Mouse (Mus musculus) liver, embryonic 16.5 days (tissue): ENCODE data around the gene Pbrm1. TPM values are rescaled to one million over a fixed set of nuclear protein-coding genes. Genes with fewer than 3 reads are reported as not detected.

Source experiments
- ATAC-seq: fragments of 200-750 bp; cut with Nextera tagmentation; 2 replicates; pipeline ENCODE4 v1.8.0; 2017; ENCODE audit warnings: low read depth, mild to moderate bottlenecking, moderate number of reproducible peaks, moderate library complexity
- H3K27ac ChIP-seq: fragments of 300-500 bp; sonication (generic); 2 replicates; pipeline ENCODE4 v1.5.1; 2014; ENCODE audit warnings: mild to moderate bottlenecking, low read length
- H3K27me3 ChIP-seq: fragments of 300-500 bp; sonication (generic); 2 replicates; pipeline ENCODE4 v1.6.1; 2014; ENCODE audit warnings: low read depth, low read length, mixed read lengths; ENCODE audit not compliant: control insufficient read depth, insufficient read depth
- H3K36me3 ChIP-seq: fragments of 300-500 bp; sonication (generic); 2 replicates; pipeline ENCODE4 v1.6.1; 2014; ENCODE audit warnings: mild to moderate bottlenecking; ENCODE audit not compliant: control insufficient read depth, insufficient read depth
- H3K4me1 ChIP-seq: fragments of 300-500 bp; sonication (generic); 2 replicates; pipeline ENCODE4 v1.6.1; 2014; ENCODE audit warnings: low read depth, low read length, mixed read lengths; ENCODE audit not compliant: control insufficient read depth
- H3K4me2 ChIP-seq: fragments of 300-500 bp; sonication (generic); 2 replicates; pipeline ENCODE4 v1.6.1; 2014; ENCODE audit warnings: low read depth, low read length, mixed read lengths
- H3K4me3 ChIP-seq: fragments of 300-500 bp; sonication (generic); 2 replicates; pipeline ENCODE4 v1.5.1; 2014; ENCODE audit warnings: low read depth, mild to moderate bottlenecking, low read length
- H3K9ac ChIP-seq: fragments of 300-500 bp; sonication (generic); 2 replicates; pipeline ENCODE4 v1.6.1; 2014; ENCODE audit warnings: low read depth, low read length
- H3K9me3 ChIP-seq: fragments of 300-500 bp; sonication (generic); replicated peaks from 2 replicates; pipeline ENCODE4 v1.6.1; 2016; ENCODE audit warnings: low read length; ENCODE audit not compliant: control insufficient read depth
- WGBS: fragments of 180-500 bp; shearing (Covaris S2); extraction: QIAGEN DNeasy Blood & Tissue Kit; methylation state at CpG from one replicate; pipeline ENCODE4 v1.1.7; 2014; ENCODE audit not compliant: insufficient replicate concordance; 5-methylcytosine and 5-hydroxymethylcytosine counted together
- polyA plus RNA-seq: library from polyadenylated mRNA; unstranded; fragments of >200 nt; fragmentation: Nextera tagmentation; extraction: Ambion mirVana; gene quantifications from 2 replicates; pipeline ENCODE4 v1.2.1, GENCODE M21; 2015

Gene Pbrm1
- polyA plus RNA-seq, 1 experiment from 2014 or later, result 52.9 TPM

- H3K27ac ChIP-seq, result no peak overlapping the region; the same call in 1 of the 2 replicates
- no peak overlapping the region for H3K4me2 ChIP-seq
These were observed 12.2 kb upstream of the Pbrm1 start for GRCm38 (mm10) chr14:31006779-31007178.

GRCm38 (mm10) chr14:31011588-31011987, 7.3 kb upstream of the Pbrm1 start:
- Histone ChIP-seq H3K27me3 (no peaks in the 10 kb centered on the region), H3K4me1 (peaks cover 15% of the 10 kb centered on the region), H3K27ac (no peak overlapping the region), H3K9me3 (no peaks in the 10 kb centered on the region), H3K36me3 (peaks cover 46% of the 10 kb centered on the region), H3K9ac (no peak overlapping the region), H3K4me3 (no peak overlapping the region), H3K4me2 (no peak overlapping the region)
- 78% methylated on average over 3 of the region's 3 CpGs for WGBS
- no peak for ATAC-seq

More at GRCm38 (mm10) chr14:31006779-31007178, 12.2 kb upstream of the Pbrm1 start:
- no peaks in the 10 kb centered on the region for H3K27me3 ChIP-seq
- peak; percentile 68 for ATAC-seq
- H3K4me1 ChIP-seq, result peaks cover 15% of the 10 kb centered on the region
- no peak overlapping the region for H3K4me3 ChIP-seq
- no peaks in the 10 kb centered on the region for H3K9me3 ChIP-seq
- no peak overlapping the region for H3K9ac ChIP-seq
- peaks cover 15% of the 10 kb centered on the region for H3K36me3 ChIP-seq
- 48% methylated on average over 5 of the region's 5 CpGs for WGBS

GRCm38 (mm10) chr14:31013928-31014327, 5.0 kb upstream of the Pbrm1 start:
- Histone ChIP-seq H3K4me2 (no peak overlapping the region), H3K27ac (no peak overlapping the region), H3K9me3 (no peaks in the 10 kb centered on the region), H3K9ac (no peak overlapping the region), H3K4me1 (peaks cover 28% of the 10 kb centered on the region), H3K4me3 (no peak overlapping the region), H3K27me3 (no peaks in the 10 kb centered on the region), H3K36me3 (peaks cover 49% of the 10 kb centered on the region)
- WGBS, result 78% methylated on average over 2 of the region's 2 CpGs
- ATAC-seq, result no peak

- H3K4me2 ChIP-seq, result peak overlapping the region; percentile 90
- WGBS, result 26% methylated on average over 1 of the region's 1 CpGs
- H3K27ac ChIP-seq, result peak overlapping the region; percentile 3; the same call in 1 of the 2 replicates
These were observed 2.9 kb upstream of the Pbrm1 start for GRCm38 (mm10) chr14:31016063-31016462.

GRCm38 (mm10) chr14:31017854-31018253, 1.1 kb upstream of the Pbrm1 start:
- peak overlapping the region; percentile 98 for H3K27ac ChIP-seq
- H3K4me3 ChIP-seq, result peak overlapping the region; percentile 67
- peaks cover 41% of the 10 kb centered on the region for H3K4me1 ChIP-seq
- H3K36me3 ChIP-seq, result peaks cover 38% of the 10 kb centered on the region
- no peaks in the 10 kb centered on the region for H3K27me3 ChIP-seq
- WGBS, result 0% methylated on average over 2 of the region's 2 CpGs
- no peak for ATAC-seq
- peak overlapping the region; percentile 90 for H3K4me2 ChIP-seq
- no peaks in the 10 kb centered on the region for H3K9me3 ChIP-seq
- peak overlapping the region; percentile 67 for H3K9ac ChIP-seq

More at GRCm38 (mm10) chr14:31016063-31016462, 2.9 kb upstream of the Pbrm1 start:
- peaks cover 39% of the 10 kb centered on the region for H3K36me3 ChIP-seq
- no peak overlapping the region for H3K4me3 ChIP-seq
- H3K9ac ChIP-seq, result no peak overlapping the region
- no peaks in the 10 kb centered on the region for H3K9me3 ChIP-seq
- H3K4me1 ChIP-seq, result peaks cover 34% of the 10 kb centered on the region
- H3K27me3 ChIP-seq, result no peaks in the 10 kb centered on the region
- ATAC-seq, result no peak

GRCm38 (mm10) chr14:31019331-31020205, 630 bp downstream of the Pbrm1 start:
- WGBS, result 2% methylated on average over 48 of the region's 56 CpGs
- Histone ChIP-seq H3K4me1 (peaks cover 43% of the 10 kb centered on the region), H3K27me3 (no peaks in the 10 kb centered on the region), H3K9me3 (no peaks in the 10 kb centered on the region), H3K36me3 (peaks cover 27% of the 10 kb centered on the region), H3K27ac (peak overlapping the region; percentile 98), H3K4me2 (peak overlapping the region; percentile 80), H3K9ac (peak overlapping the region; percentile 90), H3K4me3 (peak overlapping the region; percentile 67)
- ATAC-seq, result peak; percentile 93

- H3K27ac ChIP-seq, result peak overlapping the region; percentile 42
- H3K9me3 ChIP-seq, result no peaks in the 10 kb centered on the region
- no peak overlapping the region for H3K4me2 ChIP-seq
- H3K4me1 ChIP-seq, result peaks cover 24% of the 10 kb centered on the region
- H3K4me3 ChIP-seq, result no peak overlapping the region
- ATAC-seq, result no peak
- no peaks in the 10 kb centered on the region for H3K27me3 ChIP-seq
- no peak overlapping the region for H3K9ac ChIP-seq
- WGBS, result 29% methylated on average over 1 of the region's 1 CpGs
- H3K36me3 ChIP-seq, result peaks cover 33% of the 10 kb centered on the region
These were observed 3.6 kb downstream of the Pbrm1 start for GRCm38 (mm10) chr14:31022579-31022978.

- H3K4me2 ChIP-seq, result no peak overlapping the region
- H3K4me1 ChIP-seq, result peaks cover 9% of the 10 kb centered on the region
- no peak overlapping the region for H3K4me3 ChIP-seq
- peaks cover 45% of the 10 kb centered on the region for H3K36me3 ChIP-seq
- no peak overlapping the region for H3K9ac ChIP-seq
- H3K27me3 ChIP-seq, result no peaks in the 10 kb centered on the region
- H3K9me3 ChIP-seq, result no peaks in the 10 kb centered on the region
- ATAC-seq, result no peak
- WGBS, result 70% methylated on average over 3 of the region's 3 CpGs
- H3K27ac ChIP-seq, result no peak overlapping the region
These were observed 6.8 kb downstream of the Pbrm1 start for GRCm38 (mm10) chr14:31025785-31026184.

- no peak overlapping the region for H3K9ac ChIP-seq
- 53% methylated on average over 5 of the region's 5 CpGs for WGBS
- ATAC-seq, result peak; percentile 55
- H3K9me3 ChIP-seq, result no peaks in the 10 kb centered on the region
- no peaks in the 10 kb centered on the region for H3K27me3 ChIP-seq
- no peak overlapping the region for H3K4me3 ChIP-seq
- H3K4me2 ChIP-seq, result 0 out of 2 replicates have a peak overlapping the region, but pooled peaks have one; percentile 6
- peak overlapping the region; percentile 87 for H3K27ac ChIP-seq
- H3K36me3 ChIP-seq, result peaks cover 31% of the 10 kb centered on the region
- peaks cover 13% of the 10 kb centered on the region for H3K4me1 ChIP-seq
These were observed 26.4 kb downstream of the Pbrm1 start for GRCm38 (mm10) chr14:31045296-31045695.
